Mouse (Mus musculus): ENCODE measurements around the gene Angel1. TPM values are rescaled to one million over a fixed set of nuclear protein-coding genes. Genes with fewer than 3 reads are reported as not detected.

The Angel1 gene
- total and polyA plus RNA-seq, 3 experiments: 1.8 to 9.1 (median 1.8) TPM

DNA sequence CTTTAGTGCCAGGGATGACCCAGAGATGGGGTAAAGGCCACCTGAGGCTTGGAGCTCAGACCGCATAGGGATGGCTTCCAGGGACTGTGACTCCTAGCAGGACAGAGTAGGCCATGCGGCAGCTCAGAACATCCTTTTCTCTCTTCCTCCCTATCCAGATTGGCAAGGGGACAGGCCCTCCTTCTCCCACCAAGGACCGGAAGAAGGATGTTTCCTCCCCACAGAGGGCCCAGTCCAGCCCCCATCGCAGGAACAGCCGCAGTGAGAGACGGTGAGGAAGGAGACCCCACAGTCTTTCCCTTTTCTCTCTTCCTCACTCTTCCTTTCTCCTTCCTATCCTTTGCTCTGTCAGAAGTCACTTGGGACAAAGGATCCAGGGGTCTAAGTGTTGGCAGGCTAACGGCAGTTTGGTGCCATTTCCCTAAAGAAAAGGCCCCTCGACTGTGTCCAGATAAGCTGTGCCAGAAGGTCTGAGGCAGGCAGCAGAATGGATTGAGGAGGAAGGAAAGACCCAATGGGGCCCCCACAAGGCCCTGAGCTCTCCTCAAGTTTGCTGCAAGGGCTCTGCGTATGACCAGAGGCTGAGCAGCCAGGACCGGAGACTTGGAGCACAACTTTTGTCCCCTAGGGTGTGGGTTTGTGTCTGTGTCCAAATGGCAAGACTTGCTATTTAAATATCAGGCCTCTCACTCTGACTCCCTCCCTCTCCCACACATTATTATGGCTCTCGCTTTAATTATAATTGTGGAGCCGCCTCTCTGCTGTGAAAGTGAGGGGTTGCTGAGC is 35.4 kb downstream of the Angel1 start:
- H3K36me3 ChIP-seq (replicated peaks): no peaks in the 10 kb centered on the region
- TF ChIP-seq CTCF (IDR thresholded peaks at IDR 0.05; ENCODE audit: low read depth, low read length) (no peak), TAL1 (conservative IDR thresholded peaks at IDR 0.05; ENCODE audit: low read depth, low read length) (no peak), POLR2AphosphoS5 (IDR thresholded peaks at IDR 0.05; ENCODE audit: insufficient replicate concordance, low read depth, low read length) (no peak), GATA1 (IDR thresholded peaks at IDR 0.05; ENCODE audit: borderline replicate concordance, low read length) (no peak), GATA2 (IDR thresholded peaks at IDR 0.05; ENCODE audit: borderline replicate concordance, low read depth, low read length) (no peak)
- ATAC-seq (ENCODE audit: extremely low read depth, insufficient number of reproducible peaks, low FRiP score, poor library complexity, severe bottlenecking): no peak

DNA sequence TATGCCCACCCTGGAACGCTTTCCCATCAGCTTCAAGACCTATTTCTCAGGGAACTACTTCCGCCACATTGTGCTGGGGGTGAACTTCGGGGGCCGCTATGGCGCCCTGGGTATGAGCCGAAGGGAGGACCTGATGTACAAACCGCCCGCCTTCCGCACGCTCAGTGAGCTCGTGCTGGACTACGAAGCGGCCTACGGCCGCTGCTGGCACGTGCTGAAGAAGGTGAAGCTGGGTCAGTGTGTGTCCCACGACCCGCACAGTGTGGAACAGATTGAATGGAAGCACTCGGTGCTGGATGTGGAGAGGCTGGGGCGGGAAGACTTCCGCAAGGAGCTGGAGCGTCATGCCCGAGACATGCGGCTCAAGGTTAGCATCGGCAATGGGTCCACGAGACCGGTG is 37.3 kb downstream of the Angel1 start:
- Histone ChIP-seq H3K4me3 (ENCODE audit: low read depth, low read length) (no peak overlapping the region), H3K36me3 (replicated peaks) (no peaks in the 10 kb centered on the region), H3K9me3 (replicated peaks) (no peaks in the 10 kb centered on the region), H3K4me1 (ENCODE audit: insufficient read depth, low read depth, low read length) (peaks cover 18% of the 10 kb centered on the region), H3K27me3 (ENCODE audit: insufficient read depth, low read length) (peaks cover 17% of the 10 kb centered on the region; the same call in 1 of the 2 replicates)
- DNase-seq (ENCODE audit: low spot score): no peak
- TF ChIP-seq CTCF (IDR thresholded peaks at IDR 0.05; ENCODE audit: low read depth, low read length): no peak
- TF ChIP-seq TAL1 (conservative IDR thresholded peaks at IDR 0.05; ENCODE audit: low read depth, low read length): no peak
- TF ChIP-seq GATA2 (IDR thresholded peaks at IDR 0.05; ENCODE audit: borderline replicate concordance, low read depth, low read length): no peak
- no peak for TF ChIP-seq POLR2AphosphoS5 (IDR thresholded peaks at IDR 0.05; ENCODE audit: insufficient replicate concordance, low read depth, low read length)
- TF ChIP-seq GATA1 (IDR thresholded peaks at IDR 0.05; ENCODE audit: borderline replicate concordance, low read length): no peak
- ATAC-seq (ENCODE audit: extremely low read depth, insufficient number of reproducible peaks, low FRiP score, poor library complexity, severe bottlenecking): no peak

More for the DNA sequence above, 35.4 kb downstream of the Angel1 start:
- Histone ChIP-seq H3K4me1 (ENCODE audit: insufficient read depth, low read depth, low read length) (peaks cover 18% of the 10 kb centered on the region), H3K4me3 (ENCODE audit: low read depth, low read length) (no peak overlapping the region), H3K27me3 (ENCODE audit: insufficient read depth, low read length) (peaks cover 17% of the 10 kb centered on the region), H3K9me3 (replicated peaks) (no peaks in the 10 kb centered on the region)
- DNase-seq (ENCODE audit: low spot score): no peak

DNA sequence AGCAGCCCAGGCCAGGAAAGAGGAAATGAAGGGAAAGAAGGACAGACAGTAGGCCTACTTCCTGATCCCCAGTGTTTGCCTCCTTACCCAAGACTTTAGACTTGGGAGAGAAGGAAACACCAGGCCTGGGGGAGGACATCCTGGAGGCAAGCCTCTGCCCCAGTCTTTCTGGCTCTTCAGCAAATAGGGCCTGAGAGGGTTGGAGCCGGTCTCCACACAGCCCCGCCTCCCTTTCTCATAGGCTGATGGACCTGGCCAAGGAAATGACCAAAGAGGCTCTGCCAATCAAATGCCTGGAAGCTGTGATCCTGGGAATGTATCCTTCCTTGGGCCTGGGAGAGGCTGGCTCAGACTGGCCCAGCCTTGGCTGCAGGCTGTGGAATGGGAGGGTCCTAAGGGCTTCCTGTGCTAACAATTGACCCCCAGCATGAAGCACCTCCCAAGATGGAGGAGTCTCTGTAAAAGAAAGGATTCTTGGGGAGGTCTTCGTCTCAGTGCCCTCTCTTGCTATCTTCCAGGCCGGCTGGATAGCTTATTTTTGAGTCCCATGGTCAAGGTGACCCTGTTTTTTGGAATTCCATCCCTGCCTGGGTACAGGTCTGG is 38.2 kb downstream of the Angel1 start:
- ATAC-seq (ENCODE audit: extremely low read depth, insufficient number of reproducible peaks, low FRiP score, poor library complexity, severe bottlenecking) (no peak), DNase-seq (ENCODE audit: low spot score) (no peak)
- Histone ChIP-seq H3K36me3 (replicated peaks) (no peaks in the 10 kb centered on the region), H3K4me1 (ENCODE audit: insufficient read depth, low read depth, low read length) (peaks cover 18% of the 10 kb centered on the region), H3K9me3 (replicated peaks) (no peaks in the 10 kb centered on the region), H3K4me3 (ENCODE audit: low read depth, low read length) (no peak overlapping the region), H3K27me3 (ENCODE audit: insufficient read depth, low read length) (peaks cover 18% of the 10 kb centered on the region; the same call in 1 of the 2 replicates)
- TF ChIP-seq CTCF (IDR thresholded peaks at IDR 0.05; ENCODE audit: low read depth, low read length): no peak
- TF ChIP-seq POLR2AphosphoS5 (IDR thresholded peaks at IDR 0.05; ENCODE audit: insufficient replicate concordance, low read depth, low read length): no peak
- TF ChIP-seq TAL1 (conservative IDR thresholded peaks at IDR 0.05; ENCODE audit: low read depth, low read length): no peak
- TF ChIP-seq GATA1 (IDR thresholded peaks at IDR 0.05; ENCODE audit: borderline replicate concordance, low read length): no peak
- TF ChIP-seq GATA2 (IDR thresholded peaks at IDR 0.05; ENCODE audit: borderline replicate concordance, low read depth, low read length): no peak

GRCm38 (mm10) chr12:86687445-86687955 is 38.8 kb downstream of the Angel1 start:
- peaks cover 18% of the 10 kb centered on the region for H3K4me1 ChIP-seq (ENCODE audit: insufficient read depth, low read depth, low read length)

DNA sequence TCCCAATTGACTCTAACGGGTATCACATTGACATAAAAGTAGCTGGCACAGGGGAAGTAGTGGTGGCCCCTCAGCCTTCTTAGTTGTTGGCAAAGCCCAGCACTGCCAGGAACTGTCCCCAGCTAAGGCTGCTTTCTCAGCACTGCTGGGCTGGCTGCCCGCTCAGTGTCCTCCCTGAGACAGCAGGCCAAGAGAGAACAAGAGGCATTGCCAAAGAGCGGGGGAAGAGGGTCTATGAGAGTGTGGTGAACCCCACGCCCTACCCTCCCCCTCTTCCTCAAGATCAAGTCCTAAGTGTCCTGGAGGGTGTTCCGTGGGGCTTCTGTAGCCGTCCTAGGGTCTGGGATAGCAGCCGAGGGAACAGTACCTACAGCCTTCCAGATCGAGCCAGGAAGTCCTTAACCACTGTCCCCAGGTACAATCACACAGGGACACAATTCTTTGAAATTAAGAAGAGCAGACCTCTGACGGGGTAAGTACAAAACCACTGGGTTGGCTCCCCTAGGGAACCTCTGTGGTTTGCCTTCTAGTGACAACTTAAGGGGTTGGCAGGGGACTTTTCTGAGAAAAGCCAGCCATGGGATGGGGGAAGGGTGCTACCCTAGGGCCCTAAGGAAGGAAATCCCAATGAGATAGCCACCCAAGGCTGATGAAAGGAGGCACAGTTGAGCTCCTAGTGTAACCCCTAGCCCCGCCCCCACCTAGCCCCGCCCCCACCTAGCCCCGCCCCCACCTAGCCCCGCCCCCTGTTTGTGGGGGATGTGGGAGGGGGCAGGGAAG is 39.5 kb downstream of the Angel1 start:
- H3K27me3 ChIP-seq (ENCODE audit: insufficient read depth, low read length): peaks cover 16% of the 10 kb centered on the region; the same call in 1 of the 2 replicates
- ATAC-seq (ENCODE audit: extremely low read depth, insufficient number of reproducible peaks, low FRiP score, poor library complexity, severe bottlenecking): no peak
- H3K9me3 ChIP-seq (replicated peaks): no peaks in the 10 kb centered on the region
- peaks cover 18% of the 10 kb centered on the region for H3K4me1 ChIP-seq (ENCODE audit: insufficient read depth, low read depth, low read length)
- TF ChIP-seq TAL1 (conservative IDR thresholded peaks at IDR 0.05; ENCODE audit: low read depth, low read length): no peak
- TF ChIP-seq CTCF (IDR thresholded peaks at IDR 0.05; ENCODE audit: low read depth, low read length): no peak
- H3K36me3 ChIP-seq (replicated peaks): no peaks in the 10 kb centered on the region
- peak; percentile 62 for DNase-seq (ENCODE audit: low spot score)
- no peak overlapping the region for H3K4me3 ChIP-seq (ENCODE audit: low read depth, low read length)

More at GRCm38 (mm10) chr12:86687445-86687955, 38.8 kb downstream of the Angel1 start:
- TF ChIP-seq TAL1 (conservative IDR thresholded peaks at IDR 0.05; ENCODE audit: low read depth, low read length) (no peak), GATA2 (IDR thresholded peaks at IDR 0.05; ENCODE audit: borderline replicate concordance, low read depth, low read length) (no peak), POLR2AphosphoS5 (IDR thresholded peaks at IDR 0.05; ENCODE audit: insufficient replicate concordance, low read depth, low read length) (no peak), GATA1 (IDR thresholded peaks at IDR 0.05; ENCODE audit: borderline replicate concordance, low read length) (no peak), CTCF (IDR thresholded peaks at IDR 0.05; ENCODE audit: low read depth, low read length) (no peak)
- no peak overlapping the region for H3K4me3 ChIP-seq (ENCODE audit: low read depth, low read length)
- H3K36me3 ChIP-seq (replicated peaks): no peaks in the 10 kb centered on the region
- peaks cover 16% of the 10 kb centered on the region; the same call in 1 of the 2 replicates for H3K27me3 ChIP-seq (ENCODE audit: insufficient read depth, low read length)
- DNase-seq (ENCODE audit: low spot score) (no peak), ATAC-seq (ENCODE audit: extremely low read depth, insufficient number of reproducible peaks, low FRiP score, poor library complexity, severe bottlenecking) (no peak)
- H3K9me3 ChIP-seq (replicated peaks): no peaks in the 10 kb centered on the region
